Comparison of ENCODE assay signal across 26 mouse cellular contexts in the genomic region with DNA sequence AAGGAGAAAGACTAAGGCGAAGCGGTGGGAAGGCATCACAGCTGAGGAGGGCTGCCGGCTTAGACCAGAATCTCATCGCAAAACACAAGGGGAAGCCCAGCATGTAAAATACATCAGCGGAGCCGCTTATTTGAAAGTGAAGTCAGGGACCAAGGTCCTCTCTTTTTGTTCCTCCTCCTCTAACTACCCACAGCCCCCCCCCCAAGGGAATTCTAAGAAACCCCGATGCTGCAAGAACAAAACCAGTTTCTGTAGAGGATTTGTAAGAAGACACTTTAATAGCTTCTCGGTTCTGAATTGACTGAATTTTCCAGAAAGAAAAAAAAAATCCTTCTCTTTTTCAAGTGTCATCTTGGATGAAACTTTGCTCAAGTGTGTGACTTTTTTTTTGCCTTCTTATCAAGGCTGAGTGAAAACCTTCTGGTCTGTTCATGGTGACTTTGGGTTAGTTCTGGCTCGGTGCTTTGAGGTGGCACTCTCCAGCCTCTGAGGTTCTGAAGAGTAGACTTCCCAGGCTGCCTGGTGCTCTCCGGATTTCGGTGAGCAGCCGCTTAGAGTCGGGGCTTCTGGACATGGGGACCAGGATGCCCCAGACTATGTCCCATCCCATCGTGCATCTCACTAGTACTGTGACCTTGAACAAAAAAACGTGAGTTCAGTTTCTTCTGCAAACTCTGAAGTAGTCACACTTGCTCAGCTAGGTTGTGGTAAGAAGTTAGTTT.
"Had no signal": no experiment of that assay in that cellular context is flagged by ENCODE, and none has a peak within 500 bp of the region (broad histone marks: within the 10 kb centered on the region; RNA-seq: fewer than 3 reads in every experiment).

No protein-coding gene starts in this region.

- H3K4me3 ChIP-seq: gastrocnemius, adult 2 months; heart, embryonic 10.5 days; heart, embryonic 12.5 days; hindbrain, embryonic 10.5 days; hindbrain, embryonic 12.5 days; hindbrain, embryonic 15.5 days; intestine, embryonic 15.5 days; kidney, embryonic 15.5 days; limb, embryonic 13.5 days; limb, embryonic 15.5 days; liver, embryonic 12.5 days had no signal

- H3K27ac ChIP-seq: gastrocnemius, adult 2 months; heart, embryonic 10.5 days; hindbrain, embryonic 10.5 days; hindbrain, embryonic 12.5 days; hindbrain, embryonic 15.5 days; hindbrain, postnatal 0 days; intestine, embryonic 15.5 days; kidney, embryonic 15.5 days; kidney, postnatal 0 days; limb, embryonic 13.5 days; limb, embryonic 15.5 days; liver, embryonic 12.5 days; liver, embryonic 14.5 days had no signal

- H3K9ac ChIP-seq: heart, embryonic 12.5 days; hindbrain, embryonic 12.5 days; hindbrain, embryonic 15.5 days; intestine, embryonic 15.5 days; kidney, embryonic 15.5 days; limb, embryonic 13.5 days; limb, embryonic 15.5 days; liver, embryonic 12.5 days; liver, embryonic 14.5 days had no signal

- H3K27me3 ChIP-seq: heart, embryonic 12.5 days; hindbrain, embryonic 12.5 days; hindbrain, embryonic 15.5 days; intestine, embryonic 15.5 days; kidney, embryonic 15.5 days had no signal

- H3K4me1 ChIP-seq: heart, embryonic 10.5 days; hindbrain, embryonic 12.5 days; hindbrain, embryonic 15.5 days; intestine, embryonic 15.5 days; kidney, embryonic 15.5 days; limb, embryonic 13.5 days; limb, embryonic 15.5 days; liver, embryonic 12.5 days had no signal

- H3K4me2 ChIP-seq: heart, embryonic 12.5 days; hindbrain, embryonic 12.5 days; hindbrain, embryonic 15.5 days; intestine, embryonic 15.5 days; kidney, embryonic 15.5 days; limb, embryonic 13.5 days; limb, embryonic 15.5 days; liver, embryonic 12.5 days had no signal

- DNase-seq: gastrocnemius, adult 2 months; gastrocnemius, postnatal 10 days; gastrocnemius, postnatal 25 days; heart, postnatal 10 days; heart, postnatal 4 days; kidney, adult 18-20 months; kidney, adult 8-10 months; kidney, postnatal 14 days; kidney, postnatal 36 days; layer of hippocampus, adult 9-11 months; layer of hippocampus, postnatal 36 days had no signal

- H3K9me3 ChIP-seq: heart, embryonic 10.5 days; heart, embryonic 12.5 days; hindbrain, embryonic 10.5 days; hindbrain, embryonic 12.5 days; hindbrain, embryonic 15.5 days; intestine, embryonic 15.5 days; kidney, embryonic 15.5 days; limb, embryonic 13.5 days; limb, embryonic 15.5 days; liver, embryonic 12.5 days had no signal

- H3K36me3 ChIP-seq: heart, embryonic 10.5 days; heart, embryonic 12.5 days; hindbrain, embryonic 10.5 days; hindbrain, embryonic 12.5 days; hindbrain, embryonic 15.5 days; intestine, embryonic 15.5 days; kidney, embryonic 15.5 days; limb, embryonic 13.5 days; limb, embryonic 15.5 days; liver, embryonic 12.5 days had no signal

- ATAC-seq: inflammation-experienced regulatory T-cells, adult 6 months; intestine, postnatal 0 days; liver, embryonic 12.5 days had no signal
